Mouse (Mus musculus) adrenal gland, adult 8-10 months (tissue): ENCODE data around the gene Nrm. TPM values are rescaled to one million over a fixed set of nuclear protein-coding genes. Genes with fewer than 3 reads are reported as not detected.
"Not testable (repeated sequence)": the region's sequence is repeated elsewhere in the genome, so short reads cannot be mapped to it uniquely, and the experiment has no call there.

Experiments used
- DNase-seq: peaks from one replicate; pipeline ENCODE4 v3.0.0; 2022
- total RNA-seq, 4 experiments: library from RNA; stranded (reverse); gene quantifications; 2 replicates each; pipeline ENCODE4 v1.2.4; 2022

Gene Nrm
- total RNA-seq, 4 experiments from 2014 or later, result 2.5 to 5.4 (median 5.0) TPM

GRCm38 (mm10) chr17:35835424-35836140 lies 25.5 kb upstream of the Nrm start:
- no peak for DNase-seq

GRCm38 (mm10) chr17:35836178-35836965 lies 24.7 kb upstream of the Nrm start:
- DNase-seq, result no peak

- peak; percentile 78 for DNase-seq
Measured at GRCm38 (mm10) chr17:35836991-35837422, 24.1 kb upstream of the Nrm start.

- DNase-seq, result no peak
Measured at GRCm38 (mm10) chr17:35837487-35837886, 23.6 kb upstream of the Nrm start.

- peak; percentile 94 for DNase-seq
Measured at GRCm38 (mm10) chr17:35838122-35838544, 23.0 kb upstream of the Nrm start, which contains the start of gene Tubb5. Gene Tubb5 (minus strand): TSS chr17:35838306.

- no peak for DNase-seq
Measured at GRCm38 (mm10) chr17:35838570-35838969, 22.5 kb upstream of the Nrm start.

GRCm38 (mm10) chr17:35839002-35839401 lies 22.1 kb upstream of the Nrm start:
- DNase-seq, result not testable (repeated sequence)

- no peak for DNase-seq
Measured at GRCm38 (mm10) chr17:35840561-35840960, 20.6 kb upstream of the Nrm start.

GRCm38 (mm10) chr17:35841076-35841950 lies 19.8 kb upstream of the Nrm start, which contains the start of gene Mdc1:
Gene Mdc1 (plus strand): TSS chr17:35841515.
- peak; percentile 100 for DNase-seq

- no peak for DNase-seq
Measured at GRCm38 (mm10) chr17:35842006-35842405, 19.1 kb upstream of the Nrm start.

GRCm38 (mm10) chr17:35843514-35843913 lies 17.6 kb upstream of the Nrm start:
- no peak for DNase-seq

GRCm38 (mm10) chr17:35848112-35848511 lies 13.0 kb upstream of the Nrm start:
- DNase-seq, result no peak

- no peak for DNase-seq
Measured at GRCm38 (mm10) chr17:35850974-35851373, 10.1 kb upstream of the Nrm start.

GRCm38 (mm10) chr17:35859371-35859770 lies 1.7 kb upstream of the Nrm start:
- DNase-seq, result no peak

GRCm38 (mm10) chr17:35859835-35860234 lies 1.3 kb upstream of the Nrm start:
- DNase-seq, result no peak

- no peak for DNase-seq
Measured at GRCm38 (mm10) chr17:35860831-35861197, 304 bp upstream of the Nrm start.

GRCm38 (mm10) chr17:35864832-35865353 lies 3.8 kb downstream of the Nrm start:
- no peak for DNase-seq

GRCm38 (mm10) chr17:35865481-35866280 lies 4.6 kb downstream of the Nrm start, which contains the start of gene Ppp1r18:
Gene Ppp1r18 (plus strand): TSS chr17:35865593.
- no peak for DNase-seq

- DNase-seq, result peak; percentile 64
Measured at GRCm38 (mm10) chr17:35866281-35866831, 5.2 kb downstream of the Nrm start.

GRCm38 (mm10) chr17:35866911-35867890 lies 6.1 kb downstream of the Nrm start:
- DNase-seq, result no peak
